Mouse (Mus musculus) testis, adult 2 months (tissue): ENCODE measurements at regions not wholly inside any gene's neighbourhood (a gene's known extent, or its start where the extent isn't known, plus 50 kb on each side); places are given as distances from the start of the nearest gene placed in this dataset.

Experiments used
- H3K27ac ChIP-seq: fragments of 200-500 bp; 2 replicates; pipeline ENCODE4 v1.5.1; 2012; ENCODE audit warnings: low read depth, low read length; ENCODE audit not compliant: control insufficient read depth, insufficient read depth
- H3K27me3 ChIP-seq: fragments of 200-500 bp; 2 replicates; pipeline ENCODE4 v1.6.1; 2012; ENCODE audit warnings: mild to moderate bottlenecking, low read length, moderate library complexity; ENCODE audit not compliant: control insufficient read depth, insufficient read depth
- H3K36me3 ChIP-seq: fragments of 200-500 bp; 2 replicates; pipeline ENCODE4 v1.6.1; 2012; ENCODE audit warnings: mild to moderate bottlenecking, low read length; ENCODE audit not compliant: control insufficient read depth, insufficient read depth
- H3K4me1 ChIP-seq: fragments of 200-500 bp; 2 replicates; pipeline ENCODE4 v1.6.1; 2012; ENCODE audit warnings: low read length; ENCODE audit not compliant: control insufficient read depth, insufficient read depth
- H3K4me3 ChIP-seq: fragments of 200-500 bp; 2 replicates; pipeline ENCODE4 v1.5.1; 2012; ENCODE audit warnings: low read depth, mild to moderate bottlenecking, low read length, moderate library complexity, mixed read lengths; ENCODE audit not compliant: control insufficient read depth
- CTCF ChIP-seq: fragments of 200-500 bp; IDR thresholded peaks from 2 replicates; pipeline ENCODE4 v1.5.1; 2012; ENCODE audit warnings: low read depth, mild to moderate bottlenecking, inconsistent platforms, low read length, moderate library complexity; ENCODE audit not compliant: control insufficient read depth, insufficient read depth, insufficient replicate concordance
- POLR2A ChIP-seq: fragments of 200-500 bp; IDR thresholded peaks from 2 replicates; pipeline ENCODE4 v1.6.1; 2012; ENCODE audit warnings: low read depth, mild to moderate bottlenecking, inconsistent platforms, low read length, moderate library complexity; ENCODE audit not compliant: control insufficient read depth

DNA sequence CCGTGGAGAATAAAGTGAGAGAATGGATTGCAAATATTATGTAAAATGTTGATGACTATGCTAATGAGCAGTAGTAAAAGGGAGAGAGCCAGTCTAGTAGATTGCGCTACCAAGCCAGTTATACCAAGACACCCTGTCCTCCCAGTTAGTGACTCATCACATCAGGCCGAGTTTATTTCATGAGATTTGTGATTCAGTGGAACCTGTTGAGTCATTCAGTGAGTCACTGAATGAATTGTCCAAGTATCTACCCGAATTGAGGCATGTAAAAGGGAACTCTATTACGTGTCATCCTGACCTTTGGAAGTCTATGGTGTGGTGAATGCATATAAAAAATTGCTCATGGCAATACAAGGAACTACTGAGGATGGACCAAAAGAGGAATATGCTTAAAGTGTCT is 504.3 kb upstream of the Fam160b2 start:
- no peaks in the 10 kb centered on the region for H3K36me3 ChIP-seq
- H3K27ac ChIP-seq, result no peak overlapping the region
- no peaks in the 10 kb centered on the region for H3K4me1 ChIP-seq
- H3K27me3 ChIP-seq, result no peaks in the 10 kb centered on the region
- H3K4me3 ChIP-seq, result no peak overlapping the region
- TF ChIP-seq CTCF, result no peak
- no peak for TF ChIP-seq POLR2A

DNA sequence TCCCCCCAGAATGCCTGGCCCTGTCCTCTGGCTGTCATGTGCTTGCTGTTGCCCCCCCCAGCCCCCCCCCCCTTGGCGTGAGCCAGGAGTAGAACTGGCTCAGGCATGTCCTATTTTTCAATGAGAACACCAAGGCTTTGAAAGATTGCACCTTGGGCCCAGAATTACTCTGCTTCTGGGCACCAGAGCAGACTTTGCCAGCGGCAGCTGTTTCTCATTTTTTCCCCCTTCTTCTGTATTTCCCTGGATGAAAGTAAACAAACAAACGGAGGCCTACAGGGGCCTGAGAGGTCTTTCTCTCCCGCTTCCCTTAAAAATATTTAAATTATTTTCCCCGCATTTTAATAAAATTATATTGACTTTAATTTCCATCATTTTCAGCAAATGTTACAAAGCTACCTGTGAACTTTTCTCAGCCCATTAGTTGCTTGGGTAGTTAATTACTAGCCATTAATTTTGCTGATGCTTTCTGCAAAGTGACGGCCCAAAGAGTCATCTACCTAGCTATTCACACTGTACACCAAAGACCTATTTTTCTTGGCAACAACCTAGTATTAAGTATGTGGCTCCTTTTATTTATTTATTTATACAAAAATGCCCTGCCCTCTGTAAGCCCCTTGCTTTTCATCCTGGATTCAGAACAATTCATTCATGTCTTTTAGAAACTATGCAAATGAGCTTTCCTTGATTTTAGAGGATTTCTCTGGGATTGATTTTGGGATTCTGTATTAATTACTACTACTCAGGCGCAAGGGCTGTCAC is 496.2 kb upstream of the Fam160b2 start:
- no peak for TF ChIP-seq POLR2A
- no peak for TF ChIP-seq CTCF

DNA sequence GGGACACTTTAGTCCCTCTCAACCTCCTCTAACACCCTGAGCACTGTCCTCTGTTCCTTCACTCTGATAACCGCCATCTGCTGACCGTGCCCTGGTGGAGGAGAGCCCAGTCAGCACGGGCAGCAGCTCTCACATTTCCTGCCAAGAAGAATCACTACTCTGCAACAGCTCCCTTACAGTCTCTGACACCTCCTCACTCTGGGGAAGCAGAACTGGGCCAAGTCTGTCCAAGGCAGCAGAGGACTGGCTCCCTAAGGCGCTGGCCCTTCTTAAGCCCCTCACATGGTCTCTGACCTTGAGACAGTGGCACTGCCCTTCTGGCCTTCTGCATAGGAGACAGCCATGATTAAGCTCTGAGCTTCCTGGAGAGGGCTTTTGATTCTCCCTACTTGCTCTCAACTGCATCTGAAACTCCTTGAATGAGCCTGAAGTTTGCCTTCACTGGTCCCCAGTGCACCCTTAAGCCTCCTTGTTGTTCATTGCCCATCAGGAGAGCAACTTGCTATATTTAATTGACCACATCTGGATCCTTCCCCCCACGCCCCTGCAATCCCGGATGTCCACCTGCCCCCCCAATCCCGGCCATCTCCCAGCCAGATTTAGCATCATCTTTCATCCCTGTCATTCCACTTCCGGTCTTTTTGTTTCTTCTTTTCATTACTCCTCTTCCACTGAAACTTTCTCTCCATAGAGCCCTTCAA is 493.1 kb upstream of the Fam160b2 start:
- no peak for TF ChIP-seq POLR2A
- no peaks in the 10 kb centered on the region for H3K36me3 ChIP-seq
- H3K27ac ChIP-seq, result no peak overlapping the region
- no peaks in the 10 kb centered on the region for H3K4me1 ChIP-seq
- no peak overlapping the region for H3K4me3 ChIP-seq
- H3K27me3 ChIP-seq, result no peaks in the 10 kb centered on the region

More for the DNA sequence above, 496.2 kb upstream of the Fam160b2 start:
- H3K36me3 ChIP-seq, result no peaks in the 10 kb centered on the region
- no peak overlapping the region for H3K27ac ChIP-seq
- no peaks in the 10 kb centered on the region for H3K27me3 ChIP-seq
- no peaks in the 10 kb centered on the region for H3K4me1 ChIP-seq
- H3K4me3 ChIP-seq, result no peak overlapping the region

DNA sequence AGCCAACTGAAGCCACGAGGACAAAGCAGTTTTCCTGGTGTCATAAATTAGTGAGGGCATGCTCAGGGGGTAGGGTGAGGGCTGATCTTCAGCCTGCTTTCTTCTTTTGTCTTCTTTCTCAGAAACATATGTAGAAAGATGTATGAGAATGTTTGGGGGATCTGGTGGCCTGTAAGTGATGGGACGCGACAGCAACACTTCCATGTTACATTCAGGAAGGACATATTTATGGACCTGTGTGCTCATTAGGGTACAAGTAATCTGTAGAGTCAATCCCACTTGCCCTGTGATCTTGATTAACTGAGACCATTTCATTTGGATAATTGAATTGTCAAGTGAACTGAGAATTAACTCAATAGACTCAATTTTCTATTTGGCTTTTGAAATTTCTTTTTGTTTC is 486.1 kb upstream of the Fam160b2 start:
- H3K4me1 ChIP-seq, result no peaks in the 10 kb centered on the region
- no peaks in the 10 kb centered on the region for H3K36me3 ChIP-seq
- no peak overlapping the region for H3K4me3 ChIP-seq
- H3K27ac ChIP-seq, result no peak overlapping the region
- no peaks in the 10 kb centered on the region for H3K27me3 ChIP-seq
- no peak for TF ChIP-seq CTCF
- no peak for TF ChIP-seq POLR2A

DNA sequence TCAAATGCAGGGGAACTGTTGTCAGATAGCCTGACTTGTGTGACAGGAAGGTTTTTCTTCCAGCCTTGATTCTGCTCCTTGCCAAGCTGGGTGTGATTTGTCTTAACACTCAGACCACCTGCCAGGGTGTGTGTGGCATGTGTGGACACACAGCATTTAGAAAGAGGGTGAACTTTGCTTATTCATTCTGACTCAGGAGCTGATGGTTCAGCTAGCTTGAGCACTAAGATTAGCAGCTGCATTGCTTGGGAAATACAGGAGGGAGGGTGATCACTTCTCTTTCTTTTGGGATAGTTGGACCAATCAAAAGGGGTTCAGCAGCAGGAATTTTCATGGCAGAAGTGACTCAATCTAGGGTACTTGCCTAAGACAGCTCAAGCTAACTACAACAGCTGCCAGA is 482.7 kb upstream of the Fam160b2 start:
- Histone ChIP-seq H3K4me1 (no peaks in the 10 kb centered on the region), H3K36me3 (no peaks in the 10 kb centered on the region), H3K4me3 (no peak overlapping the region), H3K27ac (no peak overlapping the region), H3K27me3 (no peaks in the 10 kb centered on the region)
- no peak for TF ChIP-seq CTCF
- TF ChIP-seq POLR2A, result no peak

DNA sequence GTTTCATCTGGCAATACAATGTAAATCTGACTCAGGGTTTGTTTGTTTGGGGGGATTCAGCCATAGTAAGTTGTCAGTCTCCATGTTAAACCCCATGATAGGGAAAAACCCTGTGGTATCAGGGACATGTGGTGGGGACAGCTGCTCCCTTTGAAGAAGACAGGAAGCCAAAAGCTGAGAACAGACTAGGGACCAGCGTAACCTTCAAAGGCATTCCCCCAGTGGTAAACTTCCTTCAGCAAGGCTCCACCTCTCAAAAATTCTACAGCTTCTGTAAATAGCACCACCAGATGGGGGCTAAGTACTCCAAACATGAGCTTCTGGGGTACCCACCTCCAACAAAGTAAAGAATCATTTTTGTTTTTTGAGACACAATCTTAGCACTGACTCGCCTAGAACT is 476.0 kb upstream of the Fam160b2 start:
- TF ChIP-seq POLR2A (no peak), CTCF (no peak)
- H3K36me3 ChIP-seq, result no peaks in the 10 kb centered on the region
- no peak overlapping the region for H3K4me3 ChIP-seq
- no peaks in the 10 kb centered on the region for H3K27me3 ChIP-seq
- no peaks in the 10 kb centered on the region for H3K4me1 ChIP-seq
- no peak overlapping the region for H3K27ac ChIP-seq

DNA sequence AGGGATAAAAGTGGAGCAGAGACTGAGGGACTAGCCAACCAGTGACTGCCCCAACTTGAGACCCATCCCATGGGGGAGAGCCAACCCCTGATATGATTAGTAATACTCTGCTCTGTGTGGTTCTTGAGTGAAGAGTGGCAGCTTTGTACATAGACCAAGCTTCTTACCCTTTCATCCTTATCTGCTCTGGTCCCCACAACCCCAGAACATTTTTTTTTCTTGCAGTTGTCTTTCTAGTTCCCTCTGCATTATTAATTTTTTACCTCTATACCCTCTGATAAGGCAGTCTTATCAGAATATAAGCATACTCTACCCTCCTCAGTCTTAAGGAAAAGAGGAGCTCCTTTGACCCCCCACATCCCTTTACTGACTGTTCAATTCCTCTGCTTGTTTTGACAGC is 474.4 kb upstream of the Fam160b2 start:
- no peak overlapping the region for H3K4me3 ChIP-seq
- H3K27ac ChIP-seq, result no peak overlapping the region
- no peaks in the 10 kb centered on the region for H3K36me3 ChIP-seq
- no peaks in the 10 kb centered on the region for H3K27me3 ChIP-seq
- H3K4me1 ChIP-seq, result no peaks in the 10 kb centered on the region
- TF ChIP-seq POLR2A (no peak), CTCF (no peak)
